Mouse (Mus musculus): ENCODE data around the gene Lipa.

DNA sequence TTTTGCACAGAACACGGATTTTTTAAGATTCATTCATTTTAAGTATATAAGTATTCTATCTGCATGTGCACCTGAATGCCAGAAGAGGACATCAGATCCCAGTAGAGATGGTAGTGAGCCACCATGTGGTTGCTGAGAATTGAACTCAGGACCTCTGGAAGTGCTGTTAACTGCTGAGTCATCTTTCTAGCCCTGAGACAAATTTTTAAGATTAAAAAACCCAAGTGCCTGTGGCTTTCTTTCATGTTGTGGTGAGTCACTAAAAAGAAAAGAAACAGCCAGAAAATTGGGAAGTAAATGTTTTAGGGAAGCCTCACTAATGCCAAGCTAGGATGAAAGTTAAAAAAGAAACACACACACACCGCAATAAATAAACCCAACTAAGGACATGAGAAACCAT is 55.6 kb downstream of the Lipa start:
- no peak for TF ChIP-seq POLR2A (IDR thresholded peaks at IDR 0.05; ENCODE audit: insufficient read depth, low read depth, low read length)
- no peak for TF ChIP-seq CTCF (IDR thresholded peaks at IDR 0.05; ENCODE audit: insufficient read depth, low read depth, low read length)

All from olfactory bulb, adult 2 months (tissue).